Mouse (Mus musculus) left cerebral cortex, postnatal 36 days (tissue): ENCODE results near the gene Slc26a1. TPM values are rescaled to one million over a fixed set of nuclear protein-coding genes. Genes with fewer than 3 reads are reported as not detected.
"Not testable (repeated sequence)": the region's sequence is repeated elsewhere in the genome, so short reads cannot be mapped to it uniquely, and the experiment has no call there.

Source experiments
- DNase-seq, 2 experiments: peaks; one replicate each; pipeline ENCODE4 v3.0.0; 2021 to 2022; ENCODE audit warnings: low spot score in 2 of 2, mixed read lengths in 1 of 2
- intact Hi-C: fragments of 180-260 bp; cut with DNase I; formaldehyde crosslinking; loops from one replicate; pipeline ENCODE4 v1.15.1; 2025
- total RNA-seq, 2 experiments: library from RNA; stranded (reverse); gene quantifications; 2 replicates each; pipeline ENCODE4 v1.2.3; 2021

The Slc26a1 gene
- total RNA-seq, 2 experiments from 2014 or later: 0.93 to 0.94 TPM

- DNase-seq, intact Hi-C loops: not testable (repeated sequence)
These were observed 41.3 kb downstream of the Slc26a1 start for GRCm38 (mm10) chr5:108634088-108634487.

- intact Hi-C loops: no loop called here
- DNase-seq: no peak
These were observed 41.7 kb downstream of the Slc26a1 start for GRCm38 (mm10) chr5:108633676-108634075.

GRCm38 (mm10) chr5:108629634-108630483, 45.5 kb downstream of the Slc26a1 start, which contains the start of the genes Gak and Tmem175:
Gak (minus strand) TSS chr5:108629755.
Tmem175 (plus strand) TSS chr5:108629770.
- DNase-seq: peak; percentile 94
- intact Hi-C loops: no loop called here

GRCm38 (mm10) chr5:108628891-108629633, 46.3 kb downstream of the Slc26a1 start:
- no peak for DNase-seq
- intact Hi-C loops: no loop called here

GRCm38 (mm10) chr5:108626050-108626660, 49.2 kb downstream of the Slc26a1 start:
- intact Hi-C loops: no loop called here
- DNase-seq: no peak

GRCm38 (mm10) chr5:108621870-108622269, 53.5 kb downstream of the Slc26a1 start:
- no peak for DNase-seq
- intact Hi-C loops: no loop called here

Other genes starting within 250 kb of the Slc26a1 start
- gene Atp5k, start 241.1 kb downstream of the Slc26a1 start, total RNA-seq: 100 to 1,000 TPM; 230 to 258 TPM
- under 1 TPM; 0.94 to 0.97 TPM for gene Mfsd7a, start 226.7 kb downstream of the Slc26a1 start, total RNA-seq
- gene Pcgf3, start 214.3 kb downstream of the Slc26a1 start, total RNA-seq: 10 to 100 TPM; 51.8 to 56.5 TPM
- 100 to 1,000 TPM; 644 to 792 TPM for gene Cplx1, start 125.5 kb downstream of the Slc26a1 start, total RNA-seq
- gene Gak, start 45.8 kb downstream of the Slc26a1 start, total RNA-seq: 10 to 100 TPM; 98.1 to 98.8 TPM
- gene Tmem175, start 45.8 kb downstream of the Slc26a1 start, total RNA-seq: 10 to 100 TPM; 40.7 to 41.4 TPM
- gene Idua, start 15.2 kb downstream of the Slc26a1 start, total RNA-seq: 10 to 100 TPM; 13.8 to 18.8 TPM
- 10 to 100 TPM; 40.5 to 57.7 TPM for gene Dgkq, start 5.9 kb downstream of the Slc26a1 start, total RNA-seq
- gene Fgfrl1, start 16.8 kb upstream of the Slc26a1 start, total RNA-seq: 10 to 100 TPM; 16.4 to 23.8 TPM
- gene Rnf212, start 99.4 kb upstream of the Slc26a1 start, total RNA-seq: not detected
- not detected for gene Tmed11, start 119.8 kb upstream of the Slc26a1 start, total RNA-seq
- not detected for gene Vmn2r8, start 133.3 kb upstream of the Slc26a1 start, total RNA-seq
- gene Vmn2r9, start 177.0 kb upstream of the Slc26a1 start, total RNA-seq: not detected